Mouse (Mus musculus) CD8-positive naive resting alpha-beta T cell, adult 2 months (primary cell): ENCODE measurements around the gene Ccdc102a.
A peak's percentile ranks its signal among the peaks of the same experiment; 100 is the strongest.

Source experiments
- DNase-seq, 2 experiments: peaks; one replicate each; pipeline ENCODE4 v3.0.0; 2022; ENCODE audit warnings: low read depth in 2 of 2, low spot score in 2 of 2

Gene Ccdc102a

DNA sequence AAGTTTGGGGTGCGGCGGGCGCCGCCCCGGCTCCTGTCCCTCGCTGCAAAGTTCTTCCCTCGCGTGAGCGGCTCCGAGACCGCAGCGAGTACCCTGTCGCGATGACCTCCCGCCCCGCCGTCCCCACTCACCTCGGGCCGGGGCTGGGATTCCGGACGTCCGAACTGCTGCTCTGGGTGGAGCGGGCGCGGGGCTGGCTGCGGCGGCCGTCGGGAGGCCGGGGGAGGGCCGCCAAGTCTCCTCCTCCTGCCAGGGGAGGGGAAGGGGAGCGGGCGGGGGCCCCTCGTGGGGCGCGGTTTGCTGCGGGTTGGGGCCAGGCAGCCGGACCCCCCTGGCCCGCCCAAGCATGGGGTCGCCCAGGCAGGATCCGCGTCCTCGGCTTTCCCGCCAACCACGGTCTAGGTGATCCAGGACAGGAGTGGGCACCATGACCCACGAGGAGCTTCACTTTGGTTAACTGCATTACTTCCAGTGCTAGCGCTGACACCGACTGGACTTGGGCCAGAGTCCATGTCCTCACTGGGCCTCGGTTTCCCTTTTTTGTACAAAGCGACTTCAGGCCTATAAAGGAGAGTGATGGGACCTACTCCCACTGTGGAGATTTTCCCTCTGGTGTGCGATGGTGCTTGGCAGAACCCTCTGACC, at the start of gene Ccdc102a:
Gene Ccdc102a, minus strand, starts transcription at position 248 of the 645 bp plus-strand sequence.
- no peak for DNase-seq

DNA sequence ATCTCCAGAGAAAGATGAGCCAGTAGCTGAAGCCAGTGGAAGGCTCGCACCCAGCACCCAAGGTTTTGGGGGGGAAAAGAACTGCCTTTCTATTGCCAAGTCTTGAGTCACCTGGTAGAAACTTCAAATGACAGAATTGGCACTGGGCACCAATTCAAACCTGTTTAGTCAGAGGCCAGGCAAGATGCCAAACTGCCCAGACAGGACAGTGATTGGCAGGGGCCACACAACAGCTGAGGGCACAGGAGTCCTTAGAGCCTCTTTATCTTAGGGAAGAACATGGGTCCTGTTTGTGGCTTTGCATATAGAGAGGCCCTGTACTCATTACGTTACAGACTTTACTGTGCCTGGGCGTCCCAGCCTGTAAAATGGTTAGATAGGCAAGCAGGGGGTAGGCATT, 49.7 kb upstream of the Ccdc102a start:
- no peak for DNase-seq

DNA sequence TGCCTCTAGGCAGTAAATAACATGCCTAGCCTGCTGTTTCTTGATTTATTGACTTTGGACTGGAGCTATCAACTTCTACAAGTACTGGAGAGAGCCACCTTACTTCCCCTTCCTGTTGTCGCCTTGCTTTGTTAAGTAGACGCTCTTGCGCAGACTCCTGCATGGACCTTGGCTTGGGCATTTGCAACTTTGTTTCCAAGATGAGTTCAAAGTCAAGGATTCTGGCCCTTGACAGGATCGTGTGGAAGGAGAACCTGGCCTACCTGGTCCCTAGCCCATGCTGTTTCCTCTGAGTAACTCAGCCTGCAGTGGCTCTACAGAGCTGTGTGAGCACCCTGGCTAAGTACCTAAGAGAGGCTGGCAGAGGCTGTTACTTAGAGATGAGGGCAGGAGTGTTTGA, 49.2 kb upstream of the Ccdc102a start:
- no peak for DNase-seq

DNA sequence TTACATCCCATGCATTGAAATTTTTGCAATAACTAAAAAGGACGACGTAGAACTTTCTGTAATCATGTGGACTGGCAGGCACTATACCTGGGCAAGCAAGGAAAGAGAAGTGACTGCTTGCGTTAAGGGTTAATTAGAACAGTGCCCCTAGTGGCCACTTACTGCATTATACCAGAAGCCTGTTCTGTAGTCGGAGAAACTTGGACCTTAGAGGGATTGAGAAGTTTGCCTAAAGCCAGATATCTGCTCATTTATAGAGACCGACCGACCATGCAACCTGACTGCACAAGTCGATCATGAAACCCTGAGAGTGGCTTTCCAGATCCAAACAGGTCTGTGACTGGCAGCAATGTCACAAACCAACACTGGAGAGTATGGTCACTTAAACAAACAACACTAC, 48.7 kb upstream of the Ccdc102a start:
- DNase-seq = peak in 1 of 2 experiments; percentile 39

DNA sequence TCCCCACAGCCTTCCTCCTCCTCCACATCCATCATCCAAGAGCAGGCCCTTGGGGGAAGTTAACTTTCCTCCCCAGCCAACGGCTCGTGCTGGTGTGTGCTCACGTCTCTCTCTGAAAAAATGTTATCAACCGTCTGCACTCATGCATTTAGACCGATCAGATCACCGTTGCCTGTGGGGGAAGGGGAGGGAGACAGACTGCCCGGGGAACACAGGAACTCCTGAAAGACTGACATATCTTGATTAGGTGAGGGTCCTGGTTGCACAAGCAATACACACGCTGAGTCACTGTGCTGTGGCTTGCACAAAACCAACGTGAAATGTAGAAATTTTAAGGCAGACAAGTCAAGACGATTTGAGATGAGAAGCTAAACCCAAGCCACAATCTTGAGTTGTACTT, 46.9 kb upstream of the Ccdc102a start:
- DNase-seq = no peak

DNA sequence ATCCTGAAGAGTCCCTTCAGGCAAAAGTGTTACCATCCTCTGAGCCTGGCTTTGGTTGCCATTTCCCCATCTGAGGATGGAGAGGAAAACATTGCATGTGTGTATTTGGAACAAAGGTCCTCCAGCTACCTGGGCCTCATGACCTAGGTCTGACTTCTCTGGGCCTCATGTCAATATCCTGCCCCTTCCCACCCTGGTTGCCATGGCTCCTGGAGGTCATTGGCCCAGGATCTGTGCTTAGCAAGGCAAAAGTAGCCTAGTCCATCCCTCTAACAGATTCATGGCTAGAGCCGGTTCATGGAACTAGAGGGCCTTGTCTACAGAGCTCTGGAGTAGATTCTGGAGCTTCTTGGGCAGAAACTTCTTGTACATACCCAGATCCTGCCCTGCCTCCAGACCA, 44.3 kb upstream of the Ccdc102a start:
- DNase-seq = no peak

DNA sequence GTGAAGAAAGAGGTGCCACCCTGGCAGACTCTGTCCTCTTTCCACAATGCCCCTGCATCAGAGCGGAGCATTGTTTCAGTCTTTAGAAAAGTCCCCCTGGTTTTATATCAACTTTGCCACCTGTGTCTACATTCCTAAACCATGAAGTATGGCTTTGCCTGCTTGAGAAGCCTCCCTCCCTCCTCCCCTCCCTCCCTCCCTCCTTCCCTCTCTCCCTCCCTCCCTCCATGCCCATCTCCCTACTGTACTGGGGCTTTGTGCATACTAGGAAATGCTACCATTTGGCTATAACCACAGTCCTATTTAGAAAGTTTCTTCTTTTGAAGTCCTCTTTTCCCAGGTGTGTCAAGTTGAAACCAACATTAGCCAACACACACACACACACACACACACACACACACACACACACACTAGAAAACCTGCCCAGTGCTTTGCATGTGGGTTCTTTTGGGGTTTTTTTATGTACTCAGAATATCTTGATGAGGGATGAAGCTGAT, 38.2 kb upstream of the Ccdc102a start:
- peak in 1 of 2 experiments; percentile 27 for DNase-seq

DNA sequence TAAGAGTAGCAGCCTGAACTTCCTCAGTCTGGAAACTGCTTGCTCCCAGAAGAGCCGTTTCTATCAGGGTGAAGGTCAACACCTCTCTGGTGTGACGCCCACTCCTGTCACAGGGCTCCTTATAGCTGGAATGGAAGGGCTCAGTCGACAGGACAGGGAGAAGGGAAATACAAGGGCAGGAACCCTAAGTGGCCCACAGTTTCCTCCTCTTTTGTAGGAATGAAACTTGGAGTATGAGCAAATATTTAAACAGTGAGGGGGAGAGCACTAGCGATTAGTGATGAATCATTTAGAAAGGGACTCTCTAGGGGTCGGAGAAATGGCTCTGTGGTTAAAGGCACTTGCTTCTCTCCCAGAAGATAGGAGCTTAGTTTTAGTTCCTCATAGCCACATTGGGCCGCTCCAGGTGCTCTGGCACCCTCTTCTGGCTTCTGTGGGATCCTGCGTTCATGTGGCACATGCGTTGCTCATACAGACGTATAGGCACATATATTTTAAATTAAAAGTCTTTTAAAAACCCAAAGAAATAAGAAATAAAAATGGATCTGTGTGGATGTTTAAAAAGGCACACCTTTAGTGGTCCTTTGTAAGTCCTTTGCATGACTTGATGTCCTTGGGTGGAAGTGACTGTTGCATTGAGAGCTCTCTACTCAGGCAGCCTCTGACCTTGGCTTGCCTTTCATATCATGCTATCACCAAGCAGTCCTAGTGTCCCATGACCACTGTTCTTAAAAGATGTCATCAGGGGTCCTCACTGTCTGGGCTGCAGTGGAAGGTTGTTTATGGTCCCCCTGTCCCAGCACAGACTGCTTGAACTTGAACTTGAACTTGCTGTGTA, 37.2 kb upstream of the Ccdc102a start:
- DNase-seq = peak; percentile 37 to 64

DNA sequence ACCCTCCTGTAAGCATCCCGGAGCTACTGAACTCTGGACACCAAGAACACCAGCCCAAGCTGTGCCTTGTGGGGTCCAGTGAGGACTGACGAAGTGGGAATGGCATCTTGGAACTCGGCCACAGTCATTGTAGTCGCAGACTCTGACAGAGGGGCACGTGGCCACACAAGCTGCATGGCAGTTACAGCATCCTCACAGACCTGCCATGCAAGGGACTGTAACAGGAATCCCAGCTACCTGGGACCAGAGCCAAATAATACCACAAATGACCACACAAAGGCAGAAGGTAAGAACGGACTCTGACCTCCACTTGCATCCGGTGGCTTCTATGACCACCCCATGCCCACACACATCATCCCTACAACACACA, 36.5 kb upstream of the Ccdc102a start:
- DNase-seq = no peak

DNA sequence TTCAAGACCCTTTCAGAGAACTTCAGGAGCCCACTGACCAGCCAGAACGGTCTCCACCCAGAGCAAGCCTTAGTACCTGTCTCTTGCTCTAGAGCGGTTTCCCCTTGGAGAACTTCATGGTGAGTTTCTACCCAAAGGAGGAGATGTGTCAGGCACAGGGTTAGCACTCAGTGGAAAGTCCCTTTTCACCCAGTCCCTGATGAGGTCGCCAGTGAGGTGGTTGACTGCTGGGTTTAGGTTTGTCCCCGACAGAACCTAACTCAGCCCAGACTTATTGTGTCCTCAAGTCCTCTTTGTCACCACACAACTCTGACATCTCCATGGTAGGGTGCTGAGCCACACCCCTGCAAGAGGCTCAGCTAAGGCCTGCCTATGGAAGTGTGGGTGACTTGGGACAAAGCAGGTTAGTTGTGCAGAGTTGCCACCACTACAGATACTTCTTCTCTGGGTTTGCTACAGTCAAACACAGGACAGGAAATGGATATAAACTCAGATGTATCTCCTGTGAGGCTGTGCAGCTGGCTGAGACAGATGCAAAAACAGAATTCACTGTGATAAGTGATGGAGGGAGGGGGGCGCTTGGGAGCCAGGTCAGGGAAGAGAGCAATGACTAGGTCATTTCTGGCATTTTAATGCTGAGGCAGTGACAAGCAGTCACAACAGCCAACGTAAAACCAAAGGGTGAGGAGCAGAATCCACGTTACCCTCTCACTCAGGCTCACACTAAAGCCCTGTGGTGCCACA, 35.9 kb upstream of the Ccdc102a start:
- no peak for DNase-seq

DNA sequence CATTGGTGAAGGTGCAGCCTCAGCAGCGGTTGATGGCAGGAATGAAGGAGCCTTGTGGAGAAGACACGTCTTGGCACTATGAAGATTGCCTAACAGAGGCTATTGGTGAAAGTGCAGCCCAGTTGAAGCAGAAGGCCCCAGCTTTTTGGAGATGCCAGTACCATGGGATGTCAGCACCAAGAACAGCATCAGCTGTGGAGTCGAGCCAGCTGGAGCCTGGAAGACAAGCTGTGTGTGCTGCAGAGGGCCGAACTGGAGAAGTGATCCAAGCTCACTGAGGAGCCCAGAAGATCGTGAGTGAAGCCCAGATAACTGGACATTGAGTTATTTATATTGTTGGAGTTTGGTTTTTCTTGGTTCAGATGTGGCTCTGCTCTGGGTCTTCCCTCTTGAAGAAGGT, 34.2 kb upstream of the Ccdc102a start:
- DNase-seq = no peak

DNA sequence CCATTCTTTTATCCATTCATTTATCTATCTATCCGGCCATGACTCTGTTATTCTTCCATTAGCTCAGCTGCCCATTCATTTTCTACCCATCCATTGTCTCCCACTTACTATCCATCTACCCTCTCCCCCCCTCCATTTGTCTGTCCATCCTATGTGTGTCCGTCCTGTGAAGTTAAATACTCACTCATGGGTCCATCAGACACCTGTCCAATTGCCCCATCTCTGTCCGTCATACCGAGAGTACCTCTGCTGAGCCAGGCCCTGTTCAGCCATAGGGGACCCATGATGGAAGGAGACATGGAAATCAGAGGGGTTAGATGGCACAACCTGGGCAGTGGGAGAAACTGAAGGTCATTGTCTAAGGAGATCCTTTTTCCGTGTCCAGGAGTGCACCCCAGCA, 32.6 kb upstream of the Ccdc102a start:
- DNase-seq = no peak

DNA sequence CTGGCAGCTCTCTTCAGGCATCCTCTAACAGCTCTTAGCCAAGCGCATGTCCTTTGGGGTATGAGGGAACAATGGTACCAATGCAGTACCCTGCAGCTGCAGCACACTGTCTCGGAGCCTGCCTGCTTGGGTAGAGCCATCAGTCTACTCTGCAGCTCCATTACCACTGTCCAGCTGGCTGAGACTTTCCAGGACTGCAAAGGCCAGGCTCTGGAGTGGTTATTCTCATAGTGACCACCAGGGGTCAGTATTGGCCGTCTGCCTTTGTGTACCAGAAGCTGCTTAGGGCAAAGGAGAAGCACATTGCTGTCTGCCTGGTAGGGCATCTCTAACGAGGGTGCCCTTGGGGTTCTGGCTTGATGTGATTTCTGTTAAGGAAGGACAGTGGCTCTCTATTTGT, 32.1 kb upstream of the Ccdc102a start:
- peak; percentile 65 to 68 for DNase-seq

DNA sequence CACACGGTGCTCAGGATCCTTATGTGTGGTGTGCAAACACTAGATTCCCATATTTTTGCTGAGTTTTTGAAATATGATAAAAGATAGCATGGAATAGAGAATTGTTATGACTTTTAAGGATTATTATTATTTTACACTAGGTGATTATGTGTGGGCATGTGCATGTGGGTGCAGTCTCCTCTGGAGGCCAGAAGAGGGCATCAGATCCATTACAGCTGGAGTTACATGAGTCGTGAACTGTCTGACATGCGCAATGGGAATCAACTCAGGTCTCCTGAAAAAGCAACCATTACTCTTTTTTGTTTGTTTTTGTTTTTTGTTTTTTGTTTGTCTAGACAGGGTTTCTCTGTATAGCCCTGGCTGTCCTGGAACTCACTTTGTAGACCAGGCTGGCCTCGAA, 31.1 kb upstream of the Ccdc102a start:
- no peak for DNase-seq

DNA sequence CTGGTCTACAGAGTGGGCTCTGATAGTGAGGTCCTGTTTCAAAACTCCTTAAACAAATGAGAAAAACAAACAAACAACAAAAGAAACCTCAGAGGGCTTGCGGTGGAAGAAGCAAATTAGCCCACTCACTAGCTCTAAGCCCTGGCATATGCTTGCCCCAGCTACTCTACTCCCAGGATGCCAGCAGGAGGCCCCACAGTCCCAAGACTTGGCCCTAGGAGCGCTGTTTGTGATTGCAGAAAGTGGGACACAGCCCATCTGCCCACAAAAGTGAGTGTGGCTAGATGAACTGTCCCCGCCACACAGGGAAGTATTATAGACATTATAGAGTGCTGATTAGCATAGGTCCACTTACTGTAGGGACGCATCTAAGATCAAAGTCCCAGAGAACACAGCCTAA, 30.5 kb upstream of the Ccdc102a start:
- no peak for DNase-seq

DNA sequence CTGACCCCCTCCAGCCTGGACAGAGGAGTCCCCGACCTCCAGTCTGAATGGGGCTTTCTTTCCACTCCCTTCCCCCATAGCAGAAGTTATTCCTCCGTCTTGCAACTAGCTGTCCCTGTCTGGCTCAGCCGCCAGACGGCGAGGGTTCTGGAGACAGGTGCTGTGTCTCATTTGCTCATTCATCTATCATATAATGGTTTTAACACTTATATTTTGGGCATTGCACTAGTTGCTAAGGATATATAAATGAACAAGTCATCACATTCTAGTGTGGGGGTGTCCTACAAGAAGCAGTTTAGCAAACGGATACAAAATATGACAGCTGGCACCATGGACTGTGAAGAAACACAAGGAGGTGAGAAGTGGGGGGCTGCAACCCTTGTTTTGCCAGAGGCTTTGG, 27.3 kb upstream of the Ccdc102a start:
- DNase-seq = no peak

DNA sequence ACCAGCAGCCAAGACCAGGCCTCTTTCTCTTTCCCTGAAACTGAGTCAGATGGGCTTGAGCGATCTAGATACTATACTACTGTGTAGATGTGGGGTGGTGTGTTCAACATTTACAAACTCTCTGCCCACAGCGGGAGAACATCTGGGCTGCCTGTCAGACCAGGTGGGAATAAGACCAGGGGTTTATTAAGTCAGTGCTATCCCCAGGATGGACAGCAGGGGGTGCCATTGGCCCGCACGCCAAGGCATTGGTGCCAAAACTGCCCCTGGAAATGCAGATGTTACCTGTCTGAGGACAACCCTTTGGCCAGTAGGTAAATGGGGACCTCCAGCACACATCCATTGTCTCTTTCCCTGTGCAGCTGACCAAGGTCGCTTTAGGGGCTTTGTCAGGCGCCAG, 24.7 kb upstream of the Ccdc102a start:
- DNase-seq = peak; percentile 63 to 76

DNA sequence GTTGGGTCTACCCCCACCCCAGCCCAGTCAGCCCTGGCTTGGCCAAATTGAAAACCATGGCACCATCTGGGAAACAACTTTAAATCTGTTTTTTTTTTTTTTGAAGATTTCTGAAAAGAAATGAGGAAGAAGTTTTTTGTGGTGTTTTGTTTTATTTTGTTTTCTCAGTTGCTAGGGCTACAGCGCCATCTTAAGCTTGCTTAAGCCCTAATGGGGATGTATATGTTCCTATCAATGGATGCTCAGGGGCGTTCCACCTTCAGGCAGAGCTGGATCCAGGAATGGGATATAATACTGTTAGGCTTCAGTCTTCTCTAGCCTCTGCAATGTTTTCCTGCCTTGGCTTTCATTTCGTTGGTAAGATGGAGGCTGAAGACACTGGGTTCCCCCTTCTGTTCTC, 17.3 kb upstream of the Ccdc102a start:
- no peak for DNase-seq

DNA sequence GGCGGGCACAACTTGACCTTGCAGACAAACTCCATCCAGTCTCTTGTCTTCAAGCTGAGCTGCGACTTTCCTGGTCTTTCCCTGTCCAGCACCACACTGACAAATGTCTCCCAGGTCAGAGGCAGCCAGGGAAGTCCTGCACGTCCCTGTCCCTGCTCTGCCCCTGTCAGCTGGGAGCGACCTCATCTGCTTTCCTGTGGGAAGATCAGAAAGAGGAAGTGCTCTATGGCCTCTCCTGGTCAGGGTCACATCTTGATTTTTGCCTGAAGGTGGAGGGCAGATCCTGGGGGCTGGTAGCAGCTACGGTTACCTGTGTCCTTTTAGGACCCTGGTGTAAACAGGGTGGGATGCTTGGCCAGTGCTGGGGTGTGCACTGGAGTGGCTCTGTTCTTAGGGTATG, 16.0 kb upstream of the Ccdc102a start:
- DNase-seq = no peak

DNA sequence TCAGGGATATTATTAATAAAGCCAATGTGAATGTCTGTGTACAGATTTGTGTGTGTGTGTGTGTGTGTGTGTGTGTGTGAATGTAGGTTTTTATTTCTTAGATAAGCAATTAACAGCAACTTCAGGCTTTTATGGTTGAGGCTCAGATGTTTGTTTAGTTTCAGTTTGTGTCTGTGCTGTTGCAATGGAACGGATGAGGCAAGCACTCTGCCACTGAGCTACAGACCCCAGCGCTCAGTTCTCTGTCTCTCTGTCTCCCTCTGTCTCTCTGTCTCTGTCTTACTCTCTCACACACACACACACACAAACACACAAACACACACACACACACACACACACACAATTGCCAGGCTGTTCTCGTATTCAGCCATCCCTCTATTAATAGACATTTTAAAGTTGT, 10.3 kb upstream of the Ccdc102a start:
- no peak for DNase-seq

DNA sequence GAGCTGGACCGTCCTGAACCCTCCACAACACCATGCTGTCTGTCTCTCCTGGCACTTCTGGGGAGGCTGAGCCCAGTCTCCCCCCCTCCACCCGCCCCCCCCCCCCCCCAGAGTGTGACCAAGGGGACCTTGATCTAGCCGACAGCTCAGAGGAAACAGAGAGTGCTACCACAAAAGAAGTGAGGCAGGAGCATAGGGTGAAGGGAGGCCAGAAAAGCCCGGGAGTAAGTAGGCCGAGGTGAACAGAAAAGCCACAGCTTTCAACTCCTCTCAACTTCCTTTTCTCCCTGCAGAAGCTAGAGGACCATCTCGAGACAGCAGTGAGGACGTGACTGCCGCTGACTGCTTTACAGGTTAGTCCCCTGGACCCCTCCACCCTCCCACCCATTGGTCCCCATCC, 5.5 kb upstream of the Ccdc102a start, which contains the start of gene Adgrg5:
Gene Adgrg5, plus strand, starts transcription at position 290 of the 400 bp plus-strand sequence.
- no peak for DNase-seq

DNA sequence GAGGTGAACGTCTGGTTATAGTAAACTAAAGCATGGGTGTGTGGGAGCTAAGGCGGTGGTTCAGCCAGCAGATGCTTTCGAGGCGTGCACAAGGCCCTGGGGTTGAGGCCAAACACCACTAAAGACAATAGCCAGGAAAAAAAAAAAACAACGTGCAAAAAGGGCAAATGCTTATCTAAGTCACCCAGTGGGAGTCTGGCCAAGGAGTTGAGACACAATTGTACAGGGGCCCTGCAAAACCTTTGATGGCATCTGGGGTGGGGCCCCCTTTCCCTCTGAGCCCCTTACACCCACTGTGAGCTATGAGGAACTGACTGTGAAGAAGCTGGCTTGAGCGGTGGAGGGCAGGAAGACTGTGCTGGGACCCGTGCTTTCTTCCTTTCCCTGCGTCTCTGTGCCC, 4.7 kb upstream of the Ccdc102a start:
- DNase-seq = no peak
